Mouse (Mus musculus) megakaryocyte, adult 5-6 weeks (primary cell): ENCODE measurements at regions not wholly inside any gene's neighbourhood (a gene's known extent, or its start where the extent isn't known, plus 50 kb on each side); places are given as distances from the start of the nearest gene placed in this dataset.

Experiments
- ATAC-seq: 2 replicates; pipeline ENCODE4 v1.8.0; 2016; ENCODE audit warnings: mild to moderate bottlenecking, inconsistent platforms; ENCODE audit not compliant: poor library complexity, severe bottlenecking

DNA sequence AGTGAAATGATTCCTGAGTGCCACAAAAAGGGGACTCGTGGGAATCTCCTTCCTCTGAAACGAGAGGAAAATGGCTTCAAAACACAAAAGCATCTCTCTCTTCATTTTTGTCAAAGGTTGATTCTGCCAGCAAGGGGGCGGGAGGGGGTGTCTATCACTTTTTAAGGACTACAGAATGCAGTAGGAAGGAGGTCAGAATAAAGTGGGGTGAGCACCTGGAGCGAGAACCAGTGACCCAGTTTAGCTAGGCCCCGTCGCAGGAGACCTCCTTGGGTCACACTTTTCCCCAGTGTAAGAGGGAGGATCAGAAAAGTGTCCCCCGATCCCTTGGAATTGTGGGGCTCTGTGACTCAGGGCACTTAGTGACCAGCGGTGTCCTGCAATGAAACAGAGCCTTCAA, 133.1 kb downstream of the Tgfb2 start:
- ATAC-seq = no peak

DNA sequence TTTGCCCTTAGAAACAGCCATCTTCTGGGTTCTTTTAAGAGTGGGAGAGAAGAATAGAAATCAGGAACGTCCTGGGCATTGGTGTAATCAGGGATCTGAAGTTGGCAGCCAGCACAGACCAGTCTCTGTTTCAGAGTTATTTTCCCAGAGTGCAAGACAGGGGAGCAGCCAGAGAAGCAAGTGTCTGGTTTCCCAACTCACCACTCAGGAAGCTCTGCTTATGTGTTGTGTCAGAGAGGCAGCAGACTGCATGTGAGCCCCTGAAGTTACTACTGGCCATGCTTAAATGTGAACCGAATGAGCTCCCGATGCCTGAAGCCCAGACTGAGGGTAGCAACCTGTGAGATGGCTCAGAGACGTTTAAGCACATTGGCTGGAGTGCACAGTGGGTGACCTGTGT, 133.7 kb downstream of the Tgfb2 start:
- ATAC-seq = peak; percentile 35; the same call in 1 of the 2 replicates

DNA sequence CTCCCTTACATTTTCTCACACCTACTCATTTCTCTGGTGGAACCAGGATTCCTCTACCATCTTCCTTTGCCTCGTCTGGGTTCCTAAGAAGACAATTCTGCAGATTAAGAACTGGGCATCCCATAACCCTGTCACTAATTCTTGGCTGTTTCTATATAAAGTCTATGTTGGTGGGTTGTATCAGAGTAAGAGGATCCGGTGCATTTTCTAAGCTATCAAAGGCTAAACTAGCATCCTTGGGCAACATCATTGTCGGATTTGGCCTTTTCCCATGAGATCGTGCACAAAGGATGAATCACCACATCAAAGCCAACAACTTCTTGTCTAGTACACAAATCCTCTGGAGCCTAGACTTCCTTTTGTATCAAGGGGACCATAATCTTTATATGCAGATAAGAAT, 137.3 kb downstream of the Tgfb2 start:
- ATAC-seq = no peak

DNA sequence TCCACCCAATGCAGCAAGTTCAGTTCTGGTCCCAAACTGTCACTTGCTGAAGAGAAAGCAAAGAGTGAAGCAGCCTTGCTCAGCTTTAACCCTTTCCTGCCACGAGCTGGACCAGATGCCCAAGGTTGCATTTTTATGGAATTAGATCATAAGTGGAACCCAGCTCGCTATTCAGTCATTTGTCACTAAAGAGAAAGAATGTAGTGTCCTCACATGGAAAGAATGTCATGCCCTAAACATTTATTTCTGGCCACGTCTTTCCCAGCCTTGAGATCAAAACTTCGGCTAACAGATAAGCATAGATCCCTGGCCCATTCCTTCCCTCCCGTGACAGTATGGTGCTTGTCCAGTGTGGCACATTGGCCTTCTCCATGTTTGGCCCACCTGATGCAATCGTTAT, 137.7 kb downstream of the Tgfb2 start:
- no peak for ATAC-seq

DNA sequence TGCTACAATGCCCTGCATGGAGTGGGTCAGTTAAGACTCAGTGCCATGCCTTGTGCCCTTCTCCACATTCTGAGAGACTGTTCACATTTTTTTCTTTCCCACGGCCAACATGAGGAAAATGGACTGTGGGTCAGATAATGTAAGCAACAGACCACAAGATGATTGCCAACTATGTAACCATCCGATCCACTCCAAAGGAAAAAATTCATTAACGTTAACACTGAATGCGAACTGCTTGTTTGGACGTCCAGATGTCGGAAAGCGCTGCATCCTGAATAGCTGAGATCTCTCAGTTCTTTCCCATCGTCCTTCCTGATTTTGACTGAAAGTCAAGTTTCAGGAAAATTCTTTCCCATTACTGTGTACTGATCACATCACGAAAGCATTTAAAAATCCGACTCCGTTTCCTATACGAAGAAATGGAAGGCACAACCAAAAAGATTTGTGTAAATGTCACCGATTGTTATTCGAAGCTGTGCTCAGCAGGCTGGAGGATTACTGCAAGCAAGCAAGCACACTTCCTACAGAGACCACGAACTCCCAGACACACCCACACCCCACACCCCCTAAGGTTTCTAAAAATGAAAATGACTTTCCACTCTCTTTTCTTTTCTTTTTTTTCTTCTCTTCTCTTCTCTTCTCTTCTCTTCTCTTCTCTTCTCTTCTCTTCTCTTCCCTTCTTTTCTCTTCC, 138.5 kb downstream of the Tgfb2 start:
- ATAC-seq = no peak

DNA sequence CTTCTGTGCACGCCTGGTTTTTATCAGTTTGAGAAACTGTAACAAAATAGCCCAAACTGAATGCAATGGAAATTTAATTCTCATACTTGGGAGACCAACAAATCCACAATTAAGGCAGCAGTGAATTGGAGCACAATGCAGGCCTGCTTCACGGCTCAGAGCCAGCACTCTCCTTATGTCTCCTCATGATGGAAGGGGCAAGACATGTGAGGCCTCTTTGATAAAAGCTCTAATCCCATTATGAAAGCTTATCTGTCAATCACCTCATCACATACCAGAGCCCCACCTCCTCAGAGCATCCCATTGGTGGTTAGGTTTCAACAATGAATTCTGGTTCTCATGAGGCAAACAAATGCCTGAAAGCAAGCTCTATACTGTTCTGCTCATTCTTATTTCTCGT, 143.8 kb downstream of the Tgfb2 start:
- ATAC-seq = no peak

DNA sequence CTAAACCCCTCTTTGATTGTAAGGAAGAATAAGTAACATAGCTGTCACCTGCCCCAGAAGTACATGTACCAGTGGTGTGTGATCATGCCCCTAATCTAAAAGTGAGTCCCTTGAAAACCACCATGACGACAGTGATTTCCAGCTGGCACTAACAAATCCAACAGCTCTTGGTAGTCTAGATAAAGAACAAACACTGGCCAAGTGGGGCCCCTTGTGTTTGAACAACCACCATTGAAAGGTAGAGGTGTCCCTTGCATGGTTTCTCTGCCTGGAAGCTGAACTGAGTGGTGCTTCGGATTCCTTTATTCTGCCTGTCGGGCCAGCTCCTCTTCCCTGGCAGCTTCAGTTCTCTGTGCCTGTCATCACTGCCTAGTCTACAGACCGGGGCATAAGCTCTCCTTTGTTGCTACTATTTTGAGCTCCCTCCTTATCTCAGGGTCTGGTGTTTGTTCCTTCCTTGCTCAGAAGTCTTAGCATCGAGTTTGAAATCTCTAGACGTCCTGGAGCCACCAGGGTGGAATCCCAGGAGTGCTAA, 150.3 kb downstream of the Tgfb2 start:
- no peak for ATAC-seq

DNA sequence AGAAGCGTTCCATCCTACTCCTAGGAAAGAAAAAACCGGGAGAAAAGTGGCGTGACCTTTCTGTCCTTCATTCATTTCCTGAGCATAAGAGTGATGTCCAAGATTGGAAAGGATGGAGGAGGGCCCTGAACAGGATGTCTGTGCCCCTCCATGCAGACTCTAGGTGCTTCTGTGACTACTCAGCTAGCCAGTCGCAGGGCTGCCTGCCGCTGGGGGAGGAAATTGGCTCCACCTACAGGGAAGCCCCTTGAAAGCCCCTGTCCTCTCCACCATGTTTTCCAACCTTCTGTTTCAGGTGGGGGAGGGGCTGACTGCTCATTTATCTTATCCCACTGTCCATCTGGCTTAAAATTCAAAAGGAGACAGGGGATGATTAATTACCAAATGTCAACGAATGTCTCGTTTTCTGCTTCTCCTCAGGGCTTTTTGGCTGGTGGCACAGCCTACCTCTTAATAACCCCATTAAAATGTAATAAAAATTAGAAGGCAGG, 151.2 kb downstream of the Tgfb2 start:
- no peak for ATAC-seq

DNA sequence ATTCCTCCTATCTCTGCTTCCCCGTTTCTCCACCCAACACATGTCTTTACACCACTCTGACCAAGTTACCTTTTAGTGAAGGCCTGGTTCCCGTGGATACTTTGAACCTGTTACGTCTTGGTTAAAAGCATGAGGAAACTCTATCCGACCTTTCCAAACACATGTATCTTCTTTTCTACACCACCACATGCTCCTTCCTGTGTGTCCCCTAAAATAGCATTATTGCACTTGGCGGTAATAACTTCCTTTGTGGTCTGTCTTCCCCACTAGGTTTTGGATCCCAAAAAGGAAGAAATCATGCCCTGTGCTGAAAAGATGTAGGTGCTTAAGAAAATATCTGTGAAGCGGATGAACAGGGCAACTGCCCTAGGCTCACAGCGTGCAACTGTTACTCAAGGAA, 153.1 kb downstream of the Tgfb2 start:
- ATAC-seq = peak; percentile 15

DNA sequence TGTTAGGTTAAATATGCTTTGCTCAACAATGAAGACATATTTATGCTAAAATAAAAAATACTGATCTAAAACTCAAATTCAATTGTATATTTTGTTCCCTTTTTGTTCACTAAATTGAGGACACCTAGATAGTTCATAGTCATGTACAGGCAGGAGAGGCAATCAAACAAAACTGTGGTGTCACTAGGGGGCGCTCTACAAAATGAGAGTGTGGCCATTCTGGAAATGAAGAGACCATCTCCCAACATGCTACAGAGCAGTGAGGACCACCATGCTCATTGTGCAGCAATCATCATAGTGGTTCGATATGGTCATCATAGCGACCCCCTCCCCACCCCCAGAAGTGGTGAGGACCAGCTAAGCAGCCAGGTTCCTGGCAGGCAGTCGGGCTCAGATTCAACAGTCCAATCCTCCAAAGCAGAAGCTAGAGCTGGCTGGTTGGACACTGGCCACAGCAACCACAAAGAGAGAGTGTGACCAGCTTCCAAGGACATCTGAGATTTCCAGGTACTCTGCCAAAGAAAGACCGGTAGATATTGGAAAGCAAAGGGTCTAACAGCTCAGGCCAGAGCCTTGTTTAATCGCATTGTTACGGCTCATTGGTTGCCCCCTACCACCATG, 155.4 kb downstream of the Tgfb2 start:
- no peak for ATAC-seq

DNA sequence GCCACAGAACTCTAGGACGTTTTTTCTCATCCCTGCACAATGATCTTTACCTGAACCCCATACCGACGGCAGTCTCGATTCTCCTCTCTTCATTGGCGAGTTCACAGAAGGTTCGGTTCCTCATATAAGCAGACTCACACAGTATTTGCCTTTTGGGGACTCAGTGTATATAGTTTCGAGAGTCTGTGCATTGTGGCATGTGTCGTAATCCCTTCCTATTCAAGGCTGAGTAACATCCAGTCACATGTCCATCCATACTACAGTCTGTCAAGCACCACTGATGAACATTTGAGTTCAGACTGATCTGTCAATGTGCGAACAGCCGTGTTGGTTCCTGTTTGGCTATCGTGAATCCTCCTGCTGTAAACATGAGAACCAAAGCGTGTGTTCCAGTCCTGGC, 156.6 kb downstream of the Tgfb2 start:
- ATAC-seq = peak; percentile 72

DNA sequence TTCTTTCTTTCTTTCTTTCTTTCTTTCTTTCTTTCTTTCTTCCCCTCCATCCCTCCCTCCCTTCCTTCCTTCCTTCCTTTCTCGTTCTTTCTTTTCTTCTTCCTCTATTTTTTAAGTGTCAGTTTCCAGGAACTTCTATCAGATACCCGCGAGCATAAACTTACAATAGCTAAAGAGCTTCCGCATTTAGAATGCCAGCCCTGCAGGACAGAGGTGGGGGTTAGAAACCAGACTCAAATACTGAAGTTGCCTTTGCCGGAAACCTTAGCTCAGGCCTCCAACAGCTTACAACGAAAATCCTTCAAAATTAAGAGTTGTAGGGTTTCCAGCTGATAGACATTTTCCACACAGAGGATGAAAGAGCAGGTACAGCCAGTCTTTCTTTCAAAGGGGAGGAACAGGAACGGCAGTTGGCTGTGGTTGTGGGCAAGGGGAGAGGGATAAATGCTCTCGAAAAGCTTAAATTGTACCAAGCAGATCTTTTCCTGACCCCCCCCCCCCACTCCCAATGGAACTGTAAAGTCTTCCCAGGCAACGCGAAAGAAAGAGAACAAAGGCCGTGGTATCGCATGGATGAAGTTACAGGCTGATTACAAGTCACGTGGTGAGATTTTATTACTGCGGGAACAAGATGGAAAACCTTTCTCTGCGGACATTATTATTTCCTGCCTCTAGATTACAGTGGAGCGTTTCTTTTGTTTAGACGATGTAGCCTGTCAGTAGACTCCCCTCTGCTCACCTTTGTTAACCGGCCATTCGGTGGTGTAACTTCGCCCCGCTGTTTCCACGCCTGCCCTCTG, 159.2 kb downstream of the Tgfb2 start:
- ATAC-seq = peak; percentile 61

DNA sequence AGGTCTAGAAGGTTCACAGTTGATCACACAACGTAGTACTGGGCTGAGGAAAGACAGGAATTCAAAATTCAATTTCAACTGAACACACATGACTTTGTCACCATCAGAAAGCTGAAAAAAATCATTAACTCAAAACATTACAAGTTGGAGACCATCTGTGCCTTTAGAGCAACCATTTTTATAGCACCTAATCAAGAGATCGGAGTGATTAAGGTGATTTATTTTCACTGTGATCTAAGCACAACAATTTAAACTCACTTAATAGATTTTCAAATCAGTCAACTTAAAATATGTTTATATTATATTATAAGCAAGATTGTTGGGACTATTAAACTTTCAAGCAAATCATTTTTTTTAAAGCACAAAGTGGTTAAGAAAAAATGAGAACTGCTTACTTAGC, 165.7 kb downstream of the Tgfb2 start:
- ATAC-seq = no peak

DNA sequence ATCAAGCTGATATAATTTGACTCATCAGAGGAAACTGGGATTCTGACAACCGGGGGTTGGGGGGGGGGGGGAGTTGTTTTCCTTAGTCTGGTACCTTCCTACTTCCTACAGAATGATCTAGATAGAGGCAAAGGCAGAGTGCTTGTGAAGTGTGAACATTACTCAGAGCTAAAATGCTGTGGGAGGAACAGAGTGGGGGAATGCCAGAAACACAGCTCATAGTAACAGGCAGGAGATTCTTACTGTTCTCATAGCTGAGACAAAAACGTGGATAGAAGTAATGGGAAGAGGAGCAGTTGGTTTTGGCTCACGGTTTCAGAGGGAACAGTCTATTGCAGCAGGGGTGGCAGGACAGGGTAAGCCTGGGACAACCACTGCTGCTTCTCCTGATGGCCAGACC, 167.6 kb downstream of the Tgfb2 start:
- no peak for ATAC-seq

DNA sequence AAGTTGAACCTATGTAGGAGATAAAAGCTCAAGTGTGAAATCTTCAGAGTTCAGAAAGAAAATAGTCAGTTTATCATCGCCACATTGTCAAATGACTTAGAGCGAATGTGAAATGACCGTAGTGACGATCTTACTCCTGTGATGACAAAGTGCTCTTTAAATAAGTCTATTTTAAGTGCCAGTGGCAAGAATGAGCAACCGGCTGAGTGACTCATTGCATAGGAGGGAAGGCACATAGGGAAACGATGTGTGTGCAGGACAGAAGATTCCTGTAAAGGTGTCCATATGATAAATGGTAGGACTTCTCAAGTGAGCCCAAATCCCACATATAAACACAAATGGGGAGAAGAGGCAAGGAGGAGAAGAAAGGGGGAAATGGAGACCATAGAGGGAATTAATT, 189.8 kb downstream of the Tgfb2 start:
- ATAC-seq = no peak

DNA sequence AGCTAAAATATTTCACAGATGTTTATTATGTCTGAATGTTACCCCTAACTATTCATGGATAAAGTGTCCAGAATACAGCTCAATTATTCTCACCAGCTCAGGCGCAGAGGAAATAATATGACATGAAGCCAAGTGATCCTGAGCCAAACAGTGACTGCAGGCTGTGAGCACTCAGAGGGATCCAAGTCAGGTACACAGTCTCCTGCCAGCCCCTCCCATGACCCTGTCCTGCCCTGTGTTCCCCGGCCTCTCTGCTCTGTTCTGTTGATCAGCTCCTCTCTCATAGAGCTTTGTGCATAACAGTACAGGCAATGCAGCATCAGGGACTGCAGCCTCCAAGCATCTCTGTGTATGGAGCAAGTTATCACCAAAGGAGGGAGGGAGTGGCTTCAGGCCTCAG, 190.7 kb downstream of the Tgfb2 start:
- no peak for ATAC-seq

DNA sequence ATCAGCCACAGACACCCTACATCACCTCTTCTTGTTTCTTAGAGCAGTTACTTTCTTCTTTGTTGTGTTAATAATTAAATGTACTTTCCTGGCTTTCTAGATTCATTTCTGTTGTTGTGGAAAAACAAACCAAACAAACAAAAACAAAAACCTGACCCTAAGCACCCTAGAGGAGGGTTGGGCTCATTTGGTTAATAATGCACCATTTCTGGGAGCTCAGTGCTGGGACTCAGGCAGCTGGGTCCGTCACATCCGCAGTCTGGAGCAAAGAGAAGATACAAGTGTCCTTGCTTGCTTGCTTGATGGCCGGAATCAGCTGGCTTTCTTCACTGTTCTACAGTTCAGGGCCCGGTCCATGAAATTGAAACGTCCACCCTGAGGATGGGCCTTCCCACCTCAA, 191.9 kb downstream of the Tgfb2 start:
- ATAC-seq = no peak

DNA sequence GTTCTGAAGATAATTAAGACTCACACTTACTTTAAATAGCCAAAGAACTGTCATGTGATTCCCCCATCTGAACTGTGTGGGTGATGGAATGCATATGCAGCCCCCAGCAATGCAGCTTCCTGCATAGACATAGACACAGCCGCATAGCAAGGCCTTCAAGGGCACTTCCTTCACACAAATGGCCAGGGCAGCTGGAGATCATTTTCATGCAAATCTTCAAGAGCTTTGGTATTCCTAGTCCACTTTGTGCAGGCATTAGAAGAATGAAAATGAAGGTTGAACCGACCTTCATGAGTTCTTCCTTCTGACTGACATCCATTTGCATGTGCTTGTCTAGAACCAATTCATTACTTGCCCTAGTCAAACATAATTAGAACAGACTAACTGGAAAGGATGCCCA, 195.3 kb downstream of the Tgfb2 start:
- no peak for ATAC-seq

DNA sequence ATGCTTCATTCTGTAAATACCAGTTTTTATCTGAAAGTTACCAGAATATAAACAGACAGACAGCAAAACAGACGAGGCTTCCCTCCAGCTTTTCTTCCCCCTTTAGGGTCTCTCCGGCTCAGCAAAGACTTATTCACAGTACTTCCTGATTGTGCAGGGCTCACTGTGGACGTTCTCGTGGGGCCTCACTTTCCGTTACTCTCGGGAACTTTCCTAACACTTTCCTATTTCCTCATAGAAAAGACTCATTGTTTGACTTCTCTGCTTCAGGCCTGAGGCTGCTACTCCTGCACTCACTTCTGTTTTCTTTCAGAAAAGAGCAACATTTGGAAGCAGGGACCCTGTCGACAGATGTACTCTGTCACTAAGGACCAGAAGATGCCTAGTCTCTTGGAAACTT, 197.4 kb downstream of the Tgfb2 start:
- ATAC-seq = peak; percentile 85

DNA sequence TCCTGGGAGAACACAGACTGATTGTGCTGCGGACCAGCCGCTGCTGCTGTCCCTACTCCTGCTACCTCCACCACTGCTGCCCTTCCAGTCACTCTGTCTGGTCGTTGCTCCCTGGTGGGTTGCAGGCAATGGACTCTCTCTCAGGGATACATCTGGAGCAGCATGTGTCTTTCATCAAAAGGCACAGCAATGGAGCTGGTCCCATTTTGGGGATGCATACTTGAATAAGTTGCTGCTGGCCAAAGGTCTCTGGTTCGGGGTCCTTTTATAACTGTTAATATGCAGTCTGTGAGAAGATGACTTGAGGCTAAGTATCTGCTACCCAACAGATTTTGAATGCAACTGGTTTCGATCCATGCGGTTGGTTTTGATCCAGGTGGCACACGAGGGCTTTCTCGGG, 197.8 kb downstream of the Tgfb2 start:
- ATAC-seq = no peak

DNA sequence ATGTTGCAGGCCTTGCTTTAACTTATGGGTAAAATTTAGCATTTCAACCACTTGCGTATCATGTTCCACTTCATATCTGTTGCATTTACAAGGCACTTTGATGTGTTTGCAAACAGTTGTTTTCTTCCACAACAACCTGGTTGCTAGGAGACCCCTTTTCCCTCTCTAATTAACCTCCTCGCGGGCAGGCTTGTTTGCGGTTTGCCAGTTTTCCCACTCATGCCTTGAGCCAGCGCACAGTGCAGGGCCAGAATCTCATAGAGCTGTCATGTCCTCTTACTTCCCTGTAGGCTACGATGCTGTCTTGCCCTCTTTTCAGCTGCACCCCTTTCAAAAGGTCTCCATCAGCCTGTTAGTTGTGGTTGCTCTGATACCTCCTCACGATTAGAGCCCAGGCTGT, 199.3 kb downstream of the Tgfb2 start:
- ATAC-seq = no peak

DNA sequence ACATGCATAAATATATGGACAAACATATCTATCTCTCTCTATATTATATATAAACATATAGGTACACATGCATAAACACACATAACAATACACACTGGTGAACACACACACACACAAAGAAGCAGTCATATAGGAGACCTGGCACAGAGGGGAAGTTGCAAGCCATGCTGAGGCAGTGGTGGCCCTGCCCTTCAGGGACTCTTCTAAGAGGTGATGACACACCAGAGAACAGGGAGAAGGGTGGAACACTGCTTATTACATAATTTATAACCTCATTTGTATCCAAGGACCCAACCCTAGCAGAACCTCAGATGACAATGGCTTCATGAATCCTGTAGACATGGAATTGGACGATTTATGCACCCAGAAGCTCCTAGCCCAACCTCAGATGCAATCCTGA, 199.9 kb downstream of the Tgfb2 start:
- peak; percentile 60 for ATAC-seq
